Mouse (Mus musculus) right cerebral cortex, adult 18-20 months (tissue): Measurements from ENCODE around the gene Il16.

Experiments
- DNase-seq: peaks from one replicate; pipeline ENCODE4 v3.0.0; 2022; ENCODE audit warnings: mixed read lengths

The Il16 gene

DNA sequence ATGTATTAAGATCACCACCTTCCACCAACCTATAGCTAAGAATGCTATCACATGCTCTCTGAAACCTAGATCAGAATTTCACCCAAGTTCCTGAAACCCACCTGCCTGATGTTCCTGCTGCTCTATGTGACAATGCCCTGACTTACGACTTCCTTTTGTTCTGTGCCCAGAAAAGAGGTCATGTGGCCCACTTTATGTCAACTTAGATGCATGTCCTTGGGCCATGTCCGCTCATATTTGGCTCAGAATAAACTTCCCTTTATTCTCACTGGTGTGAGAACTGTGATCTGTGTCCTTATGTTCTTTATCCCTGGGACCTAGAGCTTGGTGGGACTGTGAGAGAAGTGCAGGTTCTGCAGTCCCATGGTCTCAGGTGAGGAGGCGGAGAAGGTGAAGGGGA lies 68.2 kb downstream of the Il16 start:
- no peak for DNase-seq

DNA sequence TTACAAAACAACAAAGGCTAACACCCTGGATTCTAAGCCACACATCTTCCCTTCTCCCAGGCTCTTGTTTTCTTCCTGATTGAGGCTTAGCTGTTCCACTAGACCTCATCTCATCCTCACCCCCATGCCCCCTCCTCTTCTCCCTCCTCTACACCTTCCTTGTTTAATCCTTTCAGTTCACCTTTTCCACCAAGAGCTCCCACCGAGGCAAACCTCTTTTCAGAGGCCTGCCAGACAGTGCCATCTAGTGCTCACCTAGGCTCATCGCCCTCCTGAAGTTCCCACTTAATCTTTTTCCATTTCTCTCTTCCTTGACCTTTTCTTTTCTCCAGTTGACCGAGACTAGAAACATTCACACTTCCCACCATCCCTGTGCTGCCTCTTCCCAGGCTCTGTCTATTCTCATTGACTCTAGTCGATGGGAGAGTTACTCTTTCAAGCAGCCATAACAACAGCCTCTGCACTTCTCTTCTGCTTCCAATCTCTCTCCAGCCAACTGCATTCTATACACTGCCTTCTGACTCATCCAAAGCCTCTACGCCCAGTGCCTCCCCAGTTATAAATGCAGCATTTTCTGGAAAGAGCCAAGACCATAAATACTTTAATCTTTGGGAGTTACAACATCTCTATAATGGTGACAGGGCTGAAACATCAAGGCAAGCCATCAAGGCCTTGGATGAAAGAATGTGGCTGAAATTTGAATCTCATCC lies 69.8 kb downstream of the Il16 start:
- no peak for DNase-seq

DNA sequence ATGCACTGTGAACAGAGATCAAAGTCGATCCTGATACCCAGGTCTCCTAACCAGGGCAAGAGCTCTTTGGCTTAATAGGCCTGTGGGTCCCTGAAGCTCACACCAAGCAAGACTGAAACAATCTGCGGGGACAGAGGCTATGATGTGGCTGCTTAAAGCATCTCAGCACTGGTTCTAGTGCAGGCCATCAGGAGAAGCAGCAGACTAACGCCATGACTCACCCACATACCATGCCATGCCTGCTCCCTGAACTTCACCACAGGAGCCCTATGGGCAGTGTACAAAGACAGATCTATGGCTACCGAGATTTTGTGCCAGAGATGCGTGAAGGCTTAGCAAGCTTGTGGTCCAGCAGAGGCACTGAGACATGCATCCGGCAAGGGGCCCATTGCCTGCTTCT lies 74.0 kb downstream of the Il16 start:
- DNase-seq: no peak

DNA sequence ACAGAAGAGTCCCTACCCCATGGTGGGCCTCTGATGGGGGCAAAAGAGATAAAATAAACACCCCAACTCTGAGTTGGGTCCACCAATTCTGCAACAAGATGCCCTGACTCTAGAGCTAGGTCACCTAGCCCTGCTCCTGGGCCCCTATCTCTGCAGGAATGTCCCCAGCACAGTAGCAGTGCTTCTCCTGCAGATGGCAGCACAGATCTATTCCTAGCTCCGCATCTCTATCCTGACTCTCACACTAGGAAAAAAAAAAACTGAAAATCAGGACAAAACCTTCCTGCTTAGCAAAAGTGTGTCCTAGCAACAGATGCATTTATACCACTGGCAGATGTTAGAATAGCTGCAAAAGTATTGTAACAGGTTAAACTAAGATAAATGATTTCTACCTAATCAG lies 76.8 kb downstream of the Il16 start:
- peak; percentile 66 for DNase-seq

DNA sequence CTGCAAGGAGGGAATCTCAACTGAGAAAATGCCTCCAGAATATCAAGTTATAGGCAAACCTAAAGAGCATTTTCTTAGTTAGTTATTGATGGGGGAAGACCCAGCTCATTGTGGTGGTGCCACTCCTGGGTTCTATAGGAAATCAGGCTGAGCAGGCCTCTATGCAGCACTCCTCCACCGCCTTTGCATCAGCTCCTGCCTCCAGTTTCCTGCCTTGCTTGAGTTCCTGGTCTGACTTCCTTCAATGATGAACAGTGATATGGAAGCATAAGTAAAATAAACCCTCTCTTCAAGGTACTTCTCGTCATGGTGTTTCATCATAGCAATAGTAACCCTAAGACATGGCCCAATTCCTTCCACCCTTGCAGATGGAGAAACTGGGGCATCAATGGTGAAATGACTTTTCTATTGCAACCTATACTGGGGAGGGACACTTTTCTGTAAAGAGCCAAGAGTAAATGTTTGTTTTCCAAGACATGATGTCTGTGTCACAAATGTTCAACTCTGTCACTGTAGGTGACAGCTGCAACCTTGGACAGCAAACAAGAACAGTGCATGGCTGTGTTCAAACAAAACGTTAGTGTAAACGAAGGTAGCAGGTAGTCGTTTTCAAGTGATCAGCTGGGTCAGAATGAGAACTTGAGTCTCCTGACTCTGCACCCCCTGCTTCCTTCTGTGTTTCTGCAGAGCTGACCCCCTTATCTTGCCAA lies 77.4 kb downstream of the Il16 start:
- no peak for DNase-seq

DNA sequence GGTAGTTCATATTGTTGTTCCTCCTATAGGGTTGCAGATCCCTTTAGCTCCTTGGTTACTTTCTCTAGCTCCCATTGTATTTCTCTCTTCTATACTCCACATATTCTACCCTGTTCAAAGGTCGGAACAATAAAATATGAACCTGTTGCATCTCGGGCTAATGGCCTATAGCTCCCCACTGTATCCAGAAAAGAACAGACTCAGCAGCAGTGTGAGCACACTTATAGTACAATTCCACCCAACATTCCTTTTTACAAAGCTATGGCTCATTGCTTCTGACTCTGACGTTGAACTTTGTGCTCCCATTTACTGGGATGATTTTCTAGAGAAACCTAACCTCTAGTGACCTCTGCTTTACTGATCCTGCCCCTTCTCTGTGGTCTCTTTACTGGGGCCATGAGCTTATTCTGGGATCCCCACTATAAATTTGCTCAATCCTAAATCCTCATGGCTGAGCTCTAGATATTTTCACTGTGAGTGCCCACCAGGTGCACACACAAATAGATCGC lies 79.4 kb downstream of the Il16 start:
- DNase-seq: no peak

DNA sequence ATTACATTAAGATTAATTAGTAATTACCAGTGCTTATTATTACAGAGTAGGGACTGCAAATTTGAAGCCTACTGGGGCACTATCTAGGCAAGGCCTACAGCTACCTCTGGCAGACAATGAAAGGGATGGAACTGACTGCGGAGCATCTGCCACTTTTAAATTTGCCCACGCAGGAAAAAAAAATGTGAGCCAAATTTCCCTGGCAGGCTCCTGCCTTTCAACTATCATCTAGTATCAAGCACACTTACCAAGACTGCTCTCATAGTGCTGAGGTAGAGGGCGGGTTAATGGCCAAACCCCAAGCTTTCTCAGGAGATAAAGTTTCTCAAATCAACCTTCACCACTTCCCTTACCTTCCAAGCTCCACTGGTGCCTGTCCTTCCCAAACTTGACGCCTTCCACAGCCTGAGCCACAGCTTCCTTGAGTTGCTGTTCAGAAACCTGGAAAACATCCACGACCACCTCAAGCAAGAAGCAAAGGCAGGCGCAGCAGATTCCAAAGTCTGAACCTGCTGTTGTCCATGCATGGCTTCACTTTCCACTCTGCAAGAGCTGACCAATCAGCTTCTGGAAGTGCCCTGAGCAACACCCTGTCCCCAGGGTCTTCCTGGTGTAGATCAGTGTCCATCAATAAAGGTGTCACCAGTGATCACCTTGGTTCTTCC lies 82.7 kb downstream of the Il16 start:
- DNase-seq: peak; percentile 17

DNA sequence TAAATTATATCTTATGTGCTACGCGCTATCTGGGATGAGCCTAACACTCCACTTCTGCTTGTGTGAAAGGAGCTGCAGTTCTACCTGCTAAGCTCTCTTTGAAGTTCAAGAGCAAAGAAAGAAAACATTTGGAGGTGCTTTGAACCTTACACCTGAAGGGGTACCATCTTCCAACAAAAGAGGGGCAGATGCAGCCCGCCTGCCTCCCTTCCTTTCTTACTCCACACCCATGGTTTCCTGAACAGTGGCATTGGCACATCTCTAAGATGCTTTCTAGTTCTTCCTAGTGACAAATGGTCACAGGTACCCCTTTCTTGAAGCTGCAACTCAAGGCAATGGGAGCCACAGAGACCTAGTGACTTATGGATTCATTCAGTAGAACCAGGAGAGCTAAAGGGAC lies 83.8 kb downstream of the Il16 start:
- no peak for DNase-seq

DNA sequence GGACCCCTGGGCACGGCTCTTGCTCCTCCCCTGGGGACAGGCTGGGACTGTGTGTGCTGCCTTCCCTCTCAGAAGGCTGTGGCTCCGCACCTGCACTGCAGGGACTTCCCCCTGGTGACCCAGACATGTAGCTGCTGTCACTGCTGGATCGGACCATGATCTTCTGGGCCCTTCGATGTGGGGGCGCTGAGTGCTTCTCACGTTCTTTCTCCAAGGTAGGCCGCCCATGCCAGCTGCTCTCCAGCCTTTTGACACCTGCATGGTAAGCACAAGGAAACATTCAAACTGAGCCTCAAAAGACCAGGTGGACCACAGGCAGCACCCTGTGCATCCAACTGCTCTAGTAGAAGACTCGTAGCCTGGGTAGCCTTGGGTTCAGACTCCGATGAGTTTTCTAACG lies 84.5 kb downstream of the Il16 start:
- no peak for DNase-seq

DNA sequence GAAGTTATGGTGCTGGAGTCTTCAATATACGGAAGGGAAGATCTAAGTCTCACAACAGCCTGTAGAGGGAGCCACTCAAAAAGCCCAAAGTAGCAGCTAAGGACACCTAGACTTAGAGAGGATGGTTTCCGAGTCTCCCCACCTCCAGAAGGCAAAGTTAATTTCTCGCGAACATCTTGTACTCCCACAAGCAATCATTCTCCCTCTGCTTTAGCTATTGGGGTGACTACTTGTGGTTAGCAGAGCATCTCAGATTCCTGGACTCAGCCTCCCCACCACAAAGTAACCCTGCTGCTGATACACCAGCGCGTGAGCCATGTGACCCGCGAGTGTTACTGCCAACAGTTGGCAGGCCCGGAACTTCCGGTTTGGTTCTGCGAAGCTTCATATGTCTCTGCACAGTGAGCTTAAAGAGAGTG lies 85.2 kb downstream of the Il16 start:
- no peak for DNase-seq

DNA sequence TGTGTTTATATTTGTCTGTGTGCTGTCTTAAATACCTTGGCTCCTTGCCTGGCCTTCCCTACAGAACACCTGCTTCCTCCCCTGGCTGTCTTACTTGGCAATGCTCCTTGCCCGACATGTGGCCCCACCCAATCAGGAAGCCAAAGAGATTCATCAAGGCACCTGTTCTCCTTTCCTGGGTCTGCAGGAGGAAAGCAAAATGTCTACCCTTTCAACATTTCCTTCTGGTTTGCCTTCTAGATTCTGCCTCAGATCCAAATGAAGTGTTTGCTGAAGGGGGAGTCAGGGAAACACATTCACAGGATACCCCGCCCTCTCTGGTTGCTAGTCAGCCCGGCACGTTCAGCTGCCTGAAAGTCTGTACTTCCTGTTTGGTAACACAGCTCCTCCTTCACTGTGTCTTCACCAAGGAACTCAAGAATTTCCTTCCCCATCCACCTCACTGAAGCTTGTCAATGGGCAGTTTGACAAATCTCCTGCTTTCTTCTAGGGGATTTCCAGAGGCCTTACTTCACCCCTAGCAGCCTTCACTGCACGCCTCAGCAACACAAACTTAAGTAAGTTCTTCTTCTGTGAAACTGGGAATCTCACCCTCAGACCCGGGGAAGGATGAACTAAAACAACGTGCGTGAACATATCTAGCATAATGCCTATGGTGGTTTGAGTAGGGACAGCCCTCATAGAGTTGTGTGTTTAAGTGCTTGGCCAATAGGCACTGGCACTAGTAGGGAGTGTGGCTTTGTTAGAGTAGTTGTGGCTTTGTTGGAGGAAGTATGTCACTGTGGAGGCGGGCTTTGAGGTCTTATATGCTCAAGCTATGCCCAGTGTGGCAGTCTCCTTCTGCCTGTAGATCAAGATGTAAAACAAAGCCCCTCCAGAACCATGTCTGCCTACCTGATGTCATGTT lies 86.1 kb downstream of the Il16 start:
- DNase-seq: no peak

DNA sequence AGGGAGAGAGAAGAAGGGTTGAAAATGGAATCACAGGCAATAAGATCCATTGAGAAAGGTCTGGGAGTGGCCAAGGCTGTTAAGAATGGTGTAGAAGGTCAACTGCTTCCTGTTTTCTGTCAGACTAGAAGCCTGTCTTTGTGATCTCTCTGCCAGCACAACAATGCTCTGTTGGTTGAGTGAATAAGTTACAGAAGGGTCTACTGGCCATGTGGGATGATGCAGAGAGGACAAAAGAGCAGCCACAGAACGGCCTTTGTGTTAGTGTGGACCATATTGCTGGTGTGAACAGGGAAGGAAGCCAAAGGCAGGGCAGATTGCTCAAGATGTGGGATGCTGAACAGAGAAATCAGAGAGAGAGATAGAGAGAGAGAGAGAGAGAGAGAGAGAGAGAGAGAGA lies 86.8 kb downstream of the Il16 start:
- no peak for DNase-seq

DNA sequence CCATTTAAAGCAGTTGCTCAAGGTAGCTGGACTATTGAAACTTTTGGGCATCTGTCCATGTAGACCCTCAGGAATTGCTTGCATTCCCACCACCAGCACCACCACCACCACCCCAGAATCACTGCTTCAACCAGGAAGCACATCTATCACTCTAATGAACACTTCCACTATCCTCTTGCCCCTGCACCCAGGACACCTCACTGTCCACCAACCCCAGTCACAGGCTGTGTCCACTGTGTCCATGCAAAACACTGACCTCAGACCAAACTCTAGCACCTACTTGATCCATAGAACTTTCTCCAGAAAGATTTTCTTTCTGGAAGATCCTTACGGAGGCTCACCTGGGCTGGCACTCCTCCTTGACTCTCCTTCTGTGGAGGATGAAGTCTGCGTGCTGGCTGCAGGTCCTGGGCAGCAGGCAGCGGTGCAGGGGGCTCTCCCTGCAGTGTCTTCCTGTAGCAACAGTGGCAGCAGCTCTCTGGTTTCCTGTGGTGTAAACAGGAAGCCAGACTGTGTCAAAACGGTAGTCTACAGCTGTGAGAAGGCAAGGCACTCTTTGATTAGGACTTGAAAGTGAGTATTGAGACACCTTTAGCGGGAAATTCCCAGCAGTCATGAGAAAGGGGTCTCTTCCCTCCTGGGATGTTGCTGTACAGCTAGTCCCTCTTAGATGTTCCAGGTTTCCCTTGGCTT lies 90.4 kb downstream of the Il16 start:
- no peak for DNase-seq

DNA sequence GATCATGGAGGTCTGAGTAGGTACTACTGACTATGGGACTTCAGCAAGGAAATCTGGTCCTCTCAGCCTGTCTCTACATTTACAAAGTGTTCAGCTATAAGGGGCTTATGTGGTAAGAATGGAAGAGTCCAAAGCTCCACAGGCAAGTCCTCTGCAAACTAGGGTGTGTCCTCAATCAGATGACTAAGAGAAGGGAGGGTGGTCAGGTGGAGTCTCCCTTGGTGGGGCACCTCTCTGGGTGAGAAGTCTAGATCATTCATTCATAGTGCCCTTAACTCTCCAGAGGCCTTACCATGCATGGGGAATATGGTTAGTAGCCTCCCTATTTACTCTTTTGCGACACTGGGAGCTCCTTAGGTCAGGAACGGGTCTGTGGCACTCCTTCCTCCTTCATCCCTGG lies 91.3 kb downstream of the Il16 start:
- no peak for DNase-seq

DNA sequence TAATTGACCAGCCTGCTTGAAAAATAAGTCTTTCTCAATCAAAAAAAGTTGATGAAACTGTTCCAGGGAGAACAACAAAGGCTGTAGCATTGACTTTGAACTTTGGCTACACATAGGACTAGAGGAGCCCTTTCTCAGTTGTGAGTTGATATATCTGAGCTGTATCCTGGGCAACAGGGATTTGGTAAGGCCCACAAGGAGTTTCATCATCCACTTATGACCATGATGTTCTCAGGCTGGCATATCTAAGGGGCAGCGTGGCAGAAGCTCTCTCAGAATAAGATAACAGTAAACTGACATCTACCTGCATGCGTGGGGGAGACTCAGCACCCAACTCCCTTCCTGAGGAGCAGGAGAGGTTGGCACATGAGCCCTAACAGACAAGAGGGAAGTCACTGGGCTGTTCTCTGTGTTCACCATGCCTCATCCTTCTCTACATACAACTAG lies 91.9 kb downstream of the Il16 start:
- no peak for DNase-seq

DNA sequence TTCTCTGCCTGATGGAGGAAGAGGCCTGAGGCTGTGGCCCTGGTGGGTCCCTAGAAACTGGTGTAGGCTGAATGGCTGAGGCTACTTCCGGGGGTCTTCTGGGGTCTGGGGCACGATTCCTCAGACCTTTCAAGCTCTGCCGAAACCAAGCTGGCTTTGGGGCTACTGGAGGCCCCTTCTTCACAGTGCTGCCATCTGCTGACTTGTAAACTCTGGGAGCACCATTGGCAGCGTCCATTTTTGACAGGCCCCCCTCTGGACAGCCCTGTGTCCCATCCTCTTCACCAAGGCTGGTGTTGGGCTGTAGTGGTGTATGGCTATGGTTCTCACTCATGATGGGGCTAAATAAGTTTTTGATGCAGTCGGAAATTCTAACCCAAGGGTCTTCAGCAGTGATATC lies 93.0 kb downstream of the Il16 start:
- no peak for DNase-seq

DNA sequence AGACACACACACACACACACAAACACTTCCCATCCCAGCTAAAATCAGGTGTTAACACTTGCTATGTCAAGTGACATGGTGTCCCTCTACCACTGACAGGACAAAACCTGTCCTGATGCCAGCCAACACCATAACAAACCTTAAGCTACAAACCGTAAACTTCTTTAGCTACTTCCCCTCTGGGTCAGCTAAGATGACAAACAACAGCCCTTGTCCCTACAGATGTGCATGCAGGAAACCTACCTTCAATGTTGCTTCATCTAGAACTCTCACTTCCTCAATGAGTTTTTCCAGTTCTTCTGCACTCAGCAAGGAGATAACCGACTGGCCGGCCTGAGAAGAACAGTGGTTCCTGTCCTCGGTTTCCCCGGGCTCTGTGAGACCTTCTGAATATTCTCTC lies 94.9 kb downstream of the Il16 start:
- no peak for DNase-seq

DNA sequence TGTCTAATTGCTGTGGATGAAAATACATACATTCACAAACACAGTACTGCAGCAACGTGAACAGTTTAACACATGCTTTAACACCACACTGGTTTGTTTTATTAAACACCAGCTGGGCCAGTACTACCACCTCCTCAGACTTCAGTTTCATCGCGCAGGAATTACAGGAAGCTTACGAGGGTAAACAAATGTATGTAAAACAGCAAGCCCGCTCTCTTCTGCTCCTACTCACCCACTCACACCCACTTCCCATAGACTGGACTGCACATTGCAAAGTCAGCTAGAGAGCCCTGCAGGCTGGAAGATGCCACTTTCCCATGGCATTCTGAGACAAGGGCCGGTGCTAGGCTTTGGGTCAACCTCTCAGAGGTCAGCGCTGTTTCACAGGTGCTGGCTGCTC lies 96.7 kb downstream of the Il16 start:
- peak; percentile 31 for DNase-seq

DNA sequence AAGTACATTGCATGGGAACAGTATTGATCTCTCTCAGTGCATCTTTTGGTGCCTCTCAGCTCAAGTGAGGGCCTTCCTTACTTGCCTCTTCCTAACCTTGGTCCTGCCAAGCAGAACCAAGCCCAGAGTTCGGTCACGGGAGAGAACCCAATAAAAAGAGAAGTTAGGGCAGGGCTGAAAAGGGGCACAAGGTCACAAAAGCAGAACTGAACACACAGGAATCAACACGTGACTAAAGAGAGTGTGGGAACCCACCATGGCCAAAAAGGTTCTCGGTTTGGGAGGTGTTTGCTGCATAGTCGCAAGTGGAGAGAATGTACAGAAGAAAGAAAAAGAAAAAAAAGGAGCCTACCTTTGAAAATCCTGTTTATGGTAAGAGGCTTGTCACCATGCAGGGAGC lies 100.0 kb downstream of the Il16 start:
- no peak for DNase-seq

DNA sequence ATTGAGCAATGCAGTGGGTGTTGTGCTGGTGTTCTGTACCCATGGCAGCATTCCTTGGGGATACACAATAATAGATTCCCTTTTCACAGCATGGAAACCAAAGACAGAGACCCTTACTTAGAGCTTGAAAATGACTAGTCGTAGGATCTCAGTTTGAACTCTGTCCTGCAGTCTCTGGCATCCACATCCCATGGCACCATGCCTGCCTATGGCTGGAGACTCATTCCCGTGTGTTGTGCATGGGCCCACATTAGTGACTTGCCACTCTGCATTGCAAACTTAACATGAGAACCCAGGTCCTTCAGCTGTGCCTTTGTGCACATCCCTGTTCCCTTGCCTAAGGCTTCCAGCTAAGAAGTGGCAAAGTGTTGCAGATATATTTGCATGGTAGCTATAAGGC lies 100.8 kb downstream of the Il16 start:
- DNase-seq: no peak

DNA sequence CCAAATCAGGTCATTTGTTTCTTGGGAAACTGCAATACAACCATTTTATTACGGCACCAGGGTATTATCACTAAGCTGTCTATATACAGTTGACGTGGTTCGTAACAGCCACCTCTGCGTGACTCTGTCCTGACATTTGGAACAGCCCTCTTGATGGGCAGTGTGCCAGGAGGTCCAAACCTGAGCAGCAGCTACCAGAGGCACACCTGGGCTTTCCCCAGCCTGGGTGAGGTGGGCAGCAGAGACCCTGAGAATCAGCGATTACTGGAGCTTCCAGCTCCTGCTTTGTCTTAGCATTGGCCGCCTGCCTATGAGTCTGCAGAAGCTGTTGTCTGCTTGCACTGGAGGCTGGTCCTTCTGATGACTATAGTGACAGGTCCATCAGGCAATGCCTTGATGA lies 101.9 kb downstream of the Il16 start:
- DNase-seq: no peak

DNA sequence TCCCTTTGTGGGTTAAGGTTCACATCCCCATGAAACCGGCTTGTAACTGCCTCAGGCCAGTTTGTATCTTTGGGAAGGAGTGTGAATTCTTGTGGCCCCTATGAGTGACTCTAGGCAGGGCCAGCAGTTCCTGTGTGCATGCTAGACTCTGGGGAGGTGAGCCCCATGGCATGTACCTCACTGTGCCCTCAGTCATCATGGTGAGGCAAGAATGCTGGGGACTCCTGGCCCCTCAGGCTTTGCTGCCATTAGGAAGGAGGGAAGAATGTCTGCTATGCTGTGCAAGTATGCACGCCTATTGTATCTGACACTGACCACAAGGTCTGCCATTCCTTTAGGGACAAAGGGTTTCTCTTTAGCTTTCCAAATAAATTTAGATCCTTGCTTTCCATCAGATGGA lies 104.4 kb downstream of the Il16 start:
- DNase-seq: no peak
